Mouse (Mus musculus): ENCODE data around the gene Ube3a. TPM values are rescaled to one million over a fixed set of nuclear protein-coding genes. Genes with fewer than 3 reads are reported as not detected.

Ube3a gene
- total RNA-seq (2018; cell fraction: chromatin; rRNA removed) = 100 to 1,000 TPM; 104 to 356 (median 246) TPM
- 10 to 100 TPM; 41.0 to 96.3 (median 66.0) TPM for total RNA-seq (2018; cell fraction: cytosol; rRNA removed)
- 100 to 1,000 TPM in 23 of 26 experiments, 10 to 100 TPM in 3; 76.0 to 300 (median 146) TPM for total RNA-seq (2018; cell fraction: nucleus; rRNA removed)
- 25.9 to 45.7 TPM (median 32.0 TPM) in 3 replicates for polyA plus RNA-seq (2018)

GRCm38 (mm10) chr7:59228045-59228865, at the start of gene Ube3a:
Gene Ube3a (plus strand): TSS chr7:59228750.
- H3K4me3 ChIP-seq (ENCODE audit: inconsistent target) = peak within 1 kb of the TSS; percentile 82
- H3K79me2 ChIP-seq (ENCODE audit: inconsistent target) = peaks cover 40% of the 10 kb centered on the region
- H3K27ac ChIP-seq = peak within 1 kb of the TSS; percentile 93
- H3K36me3 ChIP-seq (ENCODE audit: inconsistent target) = no peaks in the 10 kb centered on the region
- under 1% methylated on average over 45 of the region's 50 CpGs for WGBS (ENCODE audit: missing documents)

GRCm38 (mm10) chr7:59192831-59193230, 35.7 kb upstream of the Ube3a start:
- Histone ChIP-seq H3K27ac (no peak overlapping the region), H3K36me3 (ENCODE audit: inconsistent target) (no peaks in the 10 kb centered on the region), H3K79me2 (ENCODE audit: inconsistent target) (no peaks in the 10 kb centered on the region), H3K4me3 (ENCODE audit: inconsistent target) (no peak overlapping the region)

GRCm38 (mm10) chr7:59214911-59215310, 13.6 kb upstream of the Ube3a start:
- 79% methylated on average over 1 of the region's 1 CpGs for WGBS (ENCODE audit: missing documents)
- Histone ChIP-seq H3K27ac (no peak overlapping the region), H3K4me3 (ENCODE audit: inconsistent target) (no peak overlapping the region), H3K79me2 (ENCODE audit: inconsistent target) (no peaks in the 10 kb centered on the region), H3K36me3 (ENCODE audit: inconsistent target) (no peaks in the 10 kb centered on the region)

- WGBS (ENCODE audit: missing documents) = 100% methylated on average over 1 of the region's 1 CpGs
- Histone ChIP-seq H3K4me3 (ENCODE audit: inconsistent target) (no peak overlapping the region), H3K79me2 (ENCODE audit: inconsistent target) (no peaks in the 10 kb centered on the region), H3K27ac (no peak overlapping the region), H3K36me3 (ENCODE audit: inconsistent target) (no peaks in the 10 kb centered on the region)
These were observed 7.3 kb upstream of the Ube3a start for GRCm38 (mm10) chr7:59221244-59221643.

GRCm38 (mm10) chr7:59228866-59229182, 274 bp downstream of the Ube3a start:
- peak overlapping the region; percentile 41 for H3K4me3 ChIP-seq (ENCODE audit: inconsistent target)
- peak overlapping the region; percentile 65 for H3K27ac ChIP-seq
- H3K36me3 ChIP-seq (ENCODE audit: inconsistent target) = no peaks in the 10 kb centered on the region
- WGBS (ENCODE audit: missing documents) = 2% methylated on average over 38 of the region's 39 CpGs
- H3K79me2 ChIP-seq (ENCODE audit: inconsistent target) = peaks cover 46% of the 10 kb centered on the region

- Histone ChIP-seq H3K27ac (peak overlapping the region; percentile 75), H3K79me2 (ENCODE audit: inconsistent target) (peaks cover 51% of the 10 kb centered on the region), H3K36me3 (ENCODE audit: inconsistent target) (no peaks in the 10 kb centered on the region), H3K4me3 (ENCODE audit: inconsistent target) (peak overlapping the region; percentile 82)
- WGBS (ENCODE audit: missing documents) = under 1% methylated on average over 51 of the region's 52 CpGs
These were observed 797 bp downstream of the Ube3a start for GRCm38 (mm10) chr7:59229183-59229911.

- Histone ChIP-seq H3K4me3 (ENCODE audit: inconsistent target) (peak overlapping the region; percentile 82), H3K36me3 (ENCODE audit: inconsistent target) (no peaks in the 10 kb centered on the region), H3K79me2 (ENCODE audit: inconsistent target) (peaks cover 61% of the 10 kb centered on the region), H3K27ac (peak overlapping the region; percentile 75)
- WGBS (ENCODE audit: missing documents) = 5% methylated on average over 4 of the region's 4 CpGs
These were observed 1.8 kb downstream of the Ube3a start for GRCm38 (mm10) chr7:59230304-59230703.

- peak overlapping the region; percentile 82; the same call in 1 of the 2 replicates for H3K4me3 ChIP-seq (ENCODE audit: inconsistent target)
- 67% methylated on average over 5 of the region's 5 CpGs for WGBS (ENCODE audit: missing documents)
- H3K27ac ChIP-seq = no peak overlapping the region
- no peaks in the 10 kb centered on the region for H3K36me3 ChIP-seq (ENCODE audit: inconsistent target)
- H3K79me2 ChIP-seq (ENCODE audit: inconsistent target) = peaks cover 65% of the 10 kb centered on the region
These were observed 2.2 kb downstream of the Ube3a start for GRCm38 (mm10) chr7:59230768-59231167.

GRCm38 (mm10) chr7:59231960-59232359, 3.4 kb downstream of the Ube3a start:
- WGBS (ENCODE audit: missing documents) = 75% methylated on average over 1 of the region's 1 CpGs

GRCm38 (mm10) chr7:59234773-59235401, 6.3 kb downstream of the Ube3a start:
- Histone ChIP-seq H3K4me3 (ENCODE audit: inconsistent target) (no peak overlapping the region), H3K36me3 (ENCODE audit: inconsistent target) (no peaks in the 10 kb centered on the region), H3K27ac (no peak overlapping the region), H3K79me2 (ENCODE audit: inconsistent target) (peaks cover 100% of the 10 kb centered on the region)
- 98% methylated on average over 8 of the region's 8 CpGs for WGBS (ENCODE audit: missing documents)

More at GRCm38 (mm10) chr7:59231960-59232359, 3.4 kb downstream of the Ube3a start:
- H3K79me2 ChIP-seq (ENCODE audit: inconsistent target) = peaks cover 77% of the 10 kb centered on the region
- no peak overlapping the region for H3K27ac ChIP-seq
- no peak overlapping the region for H3K4me3 ChIP-seq (ENCODE audit: inconsistent target)
- no peaks in the 10 kb centered on the region for H3K36me3 ChIP-seq (ENCODE audit: inconsistent target)

GRCm38 (mm10) chr7:59243257-59243656, 14.7 kb downstream of the Ube3a start:
- H3K4me3 ChIP-seq (ENCODE audit: inconsistent target) = no peak overlapping the region
- WGBS (ENCODE audit: missing documents) = 98% methylated on average over 3 of the region's 3 CpGs
- peaks cover 98% of the 10 kb centered on the region for H3K79me2 ChIP-seq (ENCODE audit: inconsistent target)
- 0 out of 2 replicates have a peak, but pooled peaks cover 9% of the 10 kb centered on the region for H3K36me3 ChIP-seq (ENCODE audit: inconsistent target)
- no peak overlapping the region for H3K27ac ChIP-seq

- H3K36me3 ChIP-seq (ENCODE audit: inconsistent target) = 0 out of 2 replicates have a peak, but pooled peaks cover 9% of the 10 kb centered on the region
- H3K27ac ChIP-seq = no peak overlapping the region
- peaks cover 95% of the 10 kb centered on the region for H3K79me2 ChIP-seq (ENCODE audit: inconsistent target)
- H3K4me3 ChIP-seq (ENCODE audit: inconsistent target) = no peak overlapping the region
- WGBS (ENCODE audit: missing documents) = 94% methylated on average over 2 of the region's 2 CpGs
These were observed 17.0 kb downstream of the Ube3a start for GRCm38 (mm10) chr7:59245541-59245940.

GRCm38 (mm10) chr7:59253373-59253772, 24.8 kb downstream of the Ube3a start:
- H3K79me2 ChIP-seq (ENCODE audit: inconsistent target) = peaks cover 94% of the 10 kb centered on the region
- H3K36me3 ChIP-seq (ENCODE audit: inconsistent target) = no peaks in the 10 kb centered on the region; the same call in 1 of the 2 replicates
- no peak overlapping the region for H3K27ac ChIP-seq
- 95% methylated on average over 2 of the region's 2 CpGs for WGBS (ENCODE audit: missing documents)
- H3K4me3 ChIP-seq (ENCODE audit: inconsistent target) = no peak overlapping the region

GRCm38 (mm10) chr7:59265538-59265937, 37.0 kb downstream of the Ube3a start:
- Histone ChIP-seq H3K79me2 (ENCODE audit: inconsistent target) (peaks cover 81% of the 10 kb centered on the region), H3K36me3 (ENCODE audit: inconsistent target) (no peaks in the 10 kb centered on the region), H3K4me3 (ENCODE audit: inconsistent target) (no peak overlapping the region), H3K27ac (no peak overlapping the region)
- no CpG with 5 or more reads among the region's 1 CpGs for WGBS (ENCODE audit: missing documents)

All from macrophage (primary cell).